Mouse (Mus musculus) ES-E14 (cell line): Measurements from ENCODE around the gene Actl10. TPM values are rescaled to one million over a fixed set of nuclear protein-coding genes. Genes with fewer than 3 reads are reported as not detected.

Experiments
- DNase-seq: peaks from one replicate; pipeline ENCODE4 v3.0.0-alpha.2; 2013; ENCODE audit warnings: low read depth, low spot score
- H3K27ac ChIP-seq: 2 replicates; pipeline ENCODE4 v1.5.1; 2012; ENCODE audit warnings: low read depth, mild to moderate bottlenecking, low read length, moderate library complexity, mixed read lengths; ENCODE audit not compliant: poor library complexity, insufficient read depth, severe bottlenecking
- H3K36me3 ChIP-seq: 2 replicates; pipeline ENCODE4 v1.6.1; 2012; ENCODE audit warnings: mild to moderate bottlenecking, low read length, moderate library complexity, mixed read lengths; ENCODE audit not compliant: control insufficient read depth, poor library complexity, insufficient read depth, severe bottlenecking
- H3K4me1 ChIP-seq, 2 experiments: fragments of 150-350 bp in 1 of 2; sonication (generic) in 1 of 2; 2 replicates each; pipeline ENCODE4 v1.6.1; 2012; ENCODE audit warnings: low read length in 2 of 2, mild to moderate bottlenecking in 1 of 2, mixed read lengths in 1 of 2; ENCODE audit not compliant: control insufficient read depth in 2 of 2, insufficient read depth in 2 of 2, poor library complexity in 1 of 2
- H3K4me3 ChIP-seq, 2 experiments: fragments of 150-350 bp in 1 of 2; sonication (generic) in 1 of 2; 2 replicates each; pipeline ENCODE4 v1.5.1; 2012; ENCODE audit warnings: low read length in 2 of 2, low read depth in 1 of 2, mild to moderate bottlenecking in 1 of 2, mixed read lengths in 1 of 2; ENCODE audit not compliant: insufficient read depth in 1 of 2, poor library complexity in 1 of 2, severe bottlenecking in 1 of 2
- H3K9ac ChIP-seq: 2 replicates; pipeline ENCODE4 v1.6.1; 2012; ENCODE audit warnings: low read depth, mild to moderate bottlenecking, low read length, mixed read lengths; ENCODE audit not compliant: poor library complexity, insufficient read depth, severe bottlenecking
- H3K9me3 ChIP-seq: fragments of 150-350 bp; sonication (generic); 2 replicates; pipeline ENCODE4 v1.6.1; 2012; ENCODE audit warnings: low read depth, mild to moderate bottlenecking, low read length; ENCODE audit not compliant: control insufficient read depth, insufficient read depth
- CHD2 ChIP-seq: IDR thresholded peaks from 2 replicates; pipeline ENCODE4 v1.6.1; 2014; ENCODE audit warnings: mild to moderate bottlenecking, low read depth, low read length, inconsistent platforms
- HCFC1 ChIP-seq: IDR thresholded peaks from 2 replicates; pipeline ENCODE4 v1.6.1; 2012; ENCODE audit warnings: low read length, inconsistent platforms, borderline replicate concordance; ENCODE audit not compliant: insufficient read depth
- MAFK ChIP-seq: IDR thresholded peaks from 2 replicates; pipeline ENCODE4 v1.6.1; 2014; ENCODE audit warnings: mild to moderate bottlenecking, low read depth, low read length, inconsistent platforms; ENCODE audit not compliant: insufficient read depth
- ZC3H11A ChIP-seq: IDR thresholded peaks from 2 replicates; pipeline ENCODE4 v1.6.1; 2012; ENCODE audit warnings: low read depth, mild to moderate bottlenecking, inconsistent platforms, low read length, borderline replicate concordance
- ZNF384 ChIP-seq: IDR thresholded peaks from 2 replicates; pipeline ENCODE4 v1.6.1; 2012; ENCODE audit warnings: low read depth, low read length, inconsistent platforms
- in situ Hi-C, 2 experiments: fragments of 600-800 bp; cut with MboI; formaldehyde crosslinking; loops; one replicate each; pipeline ENCODE4 v1.15.1; 2025; ENCODE audit warnings: low sequenced_read_pairs in 2 of 2, inconsistent platforms in 1 of 2; ENCODE audit not compliant: unreplicated experiment in 2 of 2
- total RNA-seq: library from RNA; depleted of rRNA; stranded (reverse); fragments of 300-350 nt; gene quantifications from 2 replicates; pipeline ENCODE4 v1.2.3, GENCODE M21; 2012; rRNA removed

Gene Actl10
- total RNA-seq, 1 experiment: 0.45 TPM

DNA sequence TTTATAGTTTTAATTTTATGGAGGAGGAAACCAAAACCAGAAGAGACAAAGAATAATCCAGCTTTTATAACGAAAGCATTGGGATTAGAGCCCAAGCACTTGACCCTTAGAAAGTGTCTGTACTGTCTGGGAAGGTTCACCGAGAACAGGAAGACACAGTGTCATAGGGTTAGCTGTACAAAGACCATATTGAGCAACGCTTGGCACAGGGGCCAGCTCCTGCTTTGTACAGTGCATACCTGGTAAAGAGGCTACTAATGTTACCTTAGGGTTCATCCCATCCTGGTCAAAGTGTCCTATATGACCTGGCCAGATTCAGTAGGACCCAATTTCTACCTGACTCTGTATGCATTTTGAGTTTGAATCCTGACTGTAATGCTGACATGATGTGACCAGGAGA, 49.7 kb downstream of the Actl10 start:
- H3K27ac ChIP-seq: no peak overlapping the region
- no peaks in the 10 kb centered on the region for H3K9me3 ChIP-seq
- H3K36me3 ChIP-seq: no peaks in the 10 kb centered on the region
- in situ Hi-C loops: no loop called here
- H3K9ac ChIP-seq: no peak overlapping the region
- DNase-seq: no peak
- no peak for TF ChIP-seq ZC3H11A
- TF ChIP-seq HCFC1: no peak
- no peak for TF ChIP-seq ZNF384
- TF ChIP-seq CHD2: no peak
- no peak for TF ChIP-seq MAFK
- H3K4me1 ChIP-seq: 0 out of 4 replicates have a peak, but pooled peaks cover 0 to 3% of the 10 kb centered on the region in 2 experiments
- no peak overlapping the region for H3K4me3 ChIP-seq

Other genes with a start within 250 kb of the Actl10 start
- not detected in 2 replicates for gene Bpifb9b, start 244.5 kb upstream of the Actl10 start, total RNA-seq
- 30.0 and 33.2 TPM in 2 replicates for gene Cdk5rap1, start 178.8 kb upstream of the Actl10 start, total RNA-seq
- 11.3 and 18.6 TPM in 2 replicates for gene Snta1, start 143.7 kb upstream of the Actl10 start, total RNA-seq
- gene Cbfa2t2, start 115.3 kb upstream of the Actl10 start, total RNA-seq: 37.6 and 56.4 TPM in 2 replicates
- 1.7 and 1.9 TPM in 2 replicates for gene 1700003F12Rik, start 4.7 kb upstream of the Actl10 start, total RNA-seq
- gene Necab3, start 7.1 kb downstream of the Actl10 start, total RNA-seq: 5.8 and 9.5 TPM in 2 replicates
- 13.8 and 16.9 TPM in 2 replicates for gene E2f1, start 18.1 kb downstream of the Actl10 start, total RNA-seq
- 8.6 and 10.5 TPM in 2 replicates for gene Pxmp4, start 51.9 kb downstream of the Actl10 start, total RNA-seq
- gene Zfp341, start 61.5 kb downstream of the Actl10 start, total RNA-seq: 3.2 and 4.0 TPM in 2 replicates
- gene 4930519P11Rik, start 61.7 kb downstream of the Actl10 start, total RNA-seq: 0.67 TPM in 1 of 2 replicates, not detected in the other
- 60.4 and 94.3 TPM in 2 replicates for gene Chmp4b, start 99.9 kb downstream of the Actl10 start, total RNA-seq
- gene Gm14214, start 218.3 kb downstream of the Actl10 start, total RNA-seq: not detected in 2 replicates
- gene Raly, start 239.3 kb downstream of the Actl10 start, total RNA-seq: 156 and 209 TPM in 2 replicates
- 0.49 TPM in 1 of 2 replicates, not detected in the other for gene a, start 239.6 kb downstream of the Actl10 start, total RNA-seq